Mouse (Mus musculus) forebrain, embryonic 16.5 days (tissue): ENCODE data around the gene Adal. TPM values are rescaled to one million over a fixed set of nuclear protein-coding genes. Genes with fewer than 3 reads are reported as not detected.

Source experiments
- ATAC-seq: fragments of 200-750 bp; cut with Nextera tagmentation; 2 replicates; pipeline ENCODE4 v1.8.0; 2017; ENCODE audit warnings: mild to moderate bottlenecking, moderate library complexity
- H3K27ac ChIP-seq: fragments of 300-500 bp; sonication (generic); 2 replicates; pipeline ENCODE4 v1.5.1; 2014; ENCODE audit warnings: low read length, control low read depth
- H3K27me3 ChIP-seq: fragments of 300-500 bp; sonication (generic); replicated peaks from 2 replicates; pipeline ENCODE4 v1.6.1; 2014; ENCODE audit warnings: low read length; ENCODE audit not compliant: control insufficient read depth, insufficient read depth
- H3K36me3 ChIP-seq: fragments of 300-500 bp; sonication (generic); 2 replicates; pipeline ENCODE4 v1.6.1; 2014; ENCODE audit not compliant: control insufficient read depth, insufficient read depth
- H3K4me1 ChIP-seq: fragments of 300-500 bp; sonication (generic); replicated peaks from 2 replicates; pipeline ENCODE4 v1.6.1; 2014; ENCODE audit warnings: low read length; ENCODE audit not compliant: control insufficient read depth, insufficient read depth
- H3K4me2 ChIP-seq: fragments of 300-500 bp; sonication (generic); 2 replicates; pipeline ENCODE4 v1.6.1; 2014; ENCODE audit warnings: mild to moderate bottlenecking, low read length, control low read depth
- H3K4me3 ChIP-seq: fragments of 300-500 bp; sonication (generic); replicated peaks from 2 replicates; pipeline ENCODE4 v1.5.1; 2014; ENCODE audit warnings: mild to moderate bottlenecking, low read length, control low read depth
- H3K9ac ChIP-seq: fragments of 300-500 bp; sonication (generic); replicated peaks from 2 replicates; pipeline ENCODE4 v1.6.1; 2014; ENCODE audit warnings: low read depth, low read length, control low read depth
- H3K9me3 ChIP-seq: fragments of 300-500 bp; sonication (generic); 2 replicates; pipeline ENCODE4 v1.6.1; 2016; ENCODE audit warnings: low read length; ENCODE audit not compliant: control insufficient read depth
- WGBS: fragments of 180-500 bp; shearing (Covaris S2); extraction: QIAGEN DNeasy Blood & Tissue Kit; methylation state at CpG from one replicate; pipeline ENCODE4 v1.1.7; 2014; 5-methylcytosine and 5-hydroxymethylcytosine counted together
- polyA plus RNA-seq: library from polyadenylated mRNA; unstranded; fragments of >200 nt; fragmentation: Nextera tagmentation; extraction: Ambion mirVana; gene quantifications from 2 replicates; pipeline ENCODE4 v1.2.1, GENCODE M21; 2015

Gene Adal
- polyA plus RNA-seq, 1 experiment from 2014 or later, result 37.1 TPM

DNA sequence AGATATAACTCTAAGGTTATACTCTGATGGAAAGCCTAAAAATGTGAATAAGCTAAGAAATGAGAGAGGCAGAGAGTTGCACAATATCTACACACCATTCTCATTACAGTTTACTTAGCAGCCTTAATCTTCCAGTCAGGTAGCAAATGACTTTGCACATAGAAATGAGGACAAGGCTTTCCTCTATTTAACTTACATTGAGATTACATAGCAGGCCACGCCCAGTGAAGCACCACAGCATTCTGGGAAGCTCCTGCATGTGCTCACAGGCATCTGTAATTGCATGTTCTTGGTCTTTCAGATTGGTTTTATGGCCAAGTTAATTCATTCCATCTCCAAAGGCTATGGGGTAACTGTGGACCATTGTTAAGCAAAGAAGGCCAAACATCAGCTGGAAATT is 7.4 kb upstream of the Adal start:
- H3K9ac ChIP-seq, result no peak overlapping the region
- H3K4me2 ChIP-seq, result no peak overlapping the region
- no peaks in the 10 kb centered on the region for H3K36me3 ChIP-seq
- H3K4me1 ChIP-seq, result peaks cover 4% of the 10 kb centered on the region
- no peaks in the 10 kb centered on the region for H3K27me3 ChIP-seq
- ATAC-seq, result no peak
- WGBS, result 66% methylated on average over 1 of the region's 1 CpGs
- no peaks in the 10 kb centered on the region for H3K9me3 ChIP-seq
- no peak overlapping the region for H3K27ac ChIP-seq
- no peak overlapping the region for H3K4me3 ChIP-seq

DNA sequence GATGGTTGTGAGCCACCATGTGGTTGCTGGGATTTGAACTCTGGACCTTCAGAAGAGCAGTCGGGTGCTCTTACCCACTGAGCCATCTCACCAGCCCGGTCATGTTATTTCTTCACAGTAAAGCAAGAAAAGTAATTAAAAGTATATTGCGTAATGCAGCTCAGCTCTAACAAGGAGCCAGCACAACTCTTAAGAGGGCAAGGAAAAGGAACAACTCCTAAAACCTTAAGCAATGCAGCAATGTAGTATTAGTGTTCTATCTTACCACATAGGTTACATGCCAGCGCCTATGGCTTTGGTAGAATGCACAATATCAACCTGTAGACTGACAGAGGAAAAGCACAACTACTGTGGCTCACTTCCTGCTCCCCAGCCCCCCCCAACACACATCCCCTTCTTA is 2.9 kb upstream of the Adal start:
- Histone ChIP-seq H3K4me1 (peaks cover 29% of the 10 kb centered on the region), H3K9me3 (no peaks in the 10 kb centered on the region), H3K36me3 (peaks cover 3% of the 10 kb centered on the region; the same call in 1 of the 2 replicates), H3K27ac (no peak overlapping the region), H3K4me2 (no peak overlapping the region), H3K4me3 (no peak overlapping the region), H3K9ac (no peak overlapping the region), H3K27me3 (no peaks in the 10 kb centered on the region)
- 96% methylated on average over 4 of the region's 4 CpGs for WGBS
- no peak for ATAC-seq

DNA sequence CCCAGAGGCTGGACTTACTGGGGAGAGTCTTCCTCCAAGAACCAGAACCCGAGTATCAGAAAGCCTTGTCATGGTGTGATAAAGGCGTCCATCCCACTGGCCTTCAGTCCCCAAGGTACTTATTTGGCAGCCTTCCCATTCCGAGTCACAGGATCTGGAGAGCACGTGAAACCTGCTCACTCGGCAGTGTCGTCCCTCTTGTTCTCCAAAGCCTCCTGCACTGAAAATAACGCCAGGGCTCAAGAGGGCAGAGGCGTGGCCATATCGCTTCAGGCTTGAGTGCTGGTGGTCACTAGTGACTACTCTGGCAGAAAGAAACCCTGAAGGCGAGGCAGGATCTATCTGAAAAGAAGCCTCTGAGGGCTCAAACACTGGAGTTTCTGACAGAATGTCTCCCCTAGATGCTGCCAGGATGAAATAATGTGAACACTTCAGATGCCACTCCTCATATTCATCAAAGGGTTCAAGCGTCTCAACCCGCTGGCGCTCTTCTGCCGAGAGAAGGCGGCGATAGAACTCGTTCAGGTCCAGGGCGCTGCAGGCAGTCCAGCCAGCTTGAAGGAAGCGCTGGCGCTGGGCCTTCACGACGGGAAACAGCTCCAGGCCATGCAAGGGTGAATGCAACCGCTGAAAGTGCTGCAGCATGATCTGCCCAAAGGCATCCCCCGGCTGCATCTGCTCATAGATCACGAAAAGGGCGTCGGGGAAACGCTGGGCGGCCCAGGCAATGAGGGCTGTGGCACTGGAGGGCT is 786 bp upstream of the Adal start:
- H3K9ac ChIP-seq, result peak overlapping the region; percentile 90
- 54% methylated on average over 29 of the region's 29 CpGs for WGBS
- ATAC-seq, result no peak
- no peaks in the 10 kb centered on the region for H3K27me3 ChIP-seq
- H3K27ac ChIP-seq, result peak overlapping the region; percentile 99
- no peaks in the 10 kb centered on the region for H3K9me3 ChIP-seq
- H3K4me3 ChIP-seq, result peak overlapping the region; percentile 83
- peaks cover 29% of the 10 kb centered on the region for H3K4me1 ChIP-seq
- peak overlapping the region; percentile 73 for H3K4me2 ChIP-seq
- H3K36me3 ChIP-seq, result peaks cover 3% of the 10 kb centered on the region; the same call in 1 of the 2 replicates

DNA sequence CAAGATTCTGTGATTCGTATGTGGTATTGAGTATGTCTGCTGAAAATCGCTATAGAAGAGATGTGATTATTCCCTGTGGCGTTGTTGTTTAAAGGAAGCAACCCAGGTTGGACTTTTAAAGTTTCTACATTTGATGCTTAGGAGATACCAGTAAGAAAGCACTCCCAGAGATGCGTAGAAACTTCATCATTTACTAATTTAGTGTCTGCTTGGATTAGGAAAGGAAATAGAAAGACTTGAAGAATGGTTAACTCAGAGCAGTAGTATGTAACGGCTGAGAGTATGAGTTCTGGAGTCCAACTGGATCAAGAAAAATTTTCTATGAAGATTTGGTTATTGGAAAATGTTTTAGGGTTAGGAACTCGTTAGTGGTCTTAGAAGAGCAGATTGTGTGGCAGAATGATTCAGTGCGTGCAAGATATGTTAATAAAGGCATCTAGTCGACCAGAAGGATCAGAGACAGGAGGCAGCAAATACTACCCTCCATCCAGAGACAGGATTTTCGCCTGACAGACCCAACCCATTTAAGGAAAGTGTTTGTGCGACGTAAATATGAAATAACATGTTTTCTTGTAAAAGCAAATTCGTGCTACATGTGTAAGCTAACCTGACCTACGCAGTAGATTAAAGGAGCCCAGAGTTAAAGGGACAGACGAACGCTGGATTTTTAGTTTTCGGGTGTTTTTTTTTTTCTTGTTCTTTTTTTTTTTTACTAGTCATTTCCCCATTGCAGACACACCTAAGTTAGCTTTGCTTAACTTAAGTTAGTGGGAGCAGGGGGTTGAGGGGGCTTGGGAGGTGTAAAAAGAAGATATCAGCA is 1.2 kb downstream of the Adal start:
- no peak for ATAC-seq
- 62% methylated on average over 16 of the region's 16 CpGs for WGBS
- H3K9ac ChIP-seq, result peak overlapping the region; percentile 90

DNA sequence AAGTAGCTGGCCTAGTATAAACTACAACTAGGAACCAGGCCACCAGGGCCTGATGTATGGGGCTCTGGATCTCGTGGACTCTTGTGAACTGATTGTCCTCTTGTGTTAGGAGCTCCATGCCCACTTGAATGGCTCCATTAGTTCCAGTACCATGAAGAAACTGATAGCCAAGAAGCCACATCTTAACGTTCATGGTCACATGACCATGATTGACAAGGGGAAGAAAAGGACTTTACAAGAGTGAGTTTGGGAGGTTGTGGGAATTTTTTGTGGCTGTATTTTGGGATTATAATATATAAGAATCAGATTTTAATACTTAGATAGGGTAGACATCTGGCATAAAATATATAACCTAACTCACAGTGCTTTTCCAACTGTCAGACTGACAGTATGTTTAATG is 2.2 kb downstream of the Adal start:
- H3K27ac ChIP-seq, result no peak overlapping the region
- H3K4me3 ChIP-seq, result no peak overlapping the region
- H3K4me2 ChIP-seq, result no peak overlapping the region
- WGBS, result 53% methylated on average over 2 of the region's 2 CpGs
- peaks cover 28% of the 10 kb centered on the region for H3K4me1 ChIP-seq
- no peaks in the 10 kb centered on the region for H3K9me3 ChIP-seq
- no peaks in the 10 kb centered on the region for H3K27me3 ChIP-seq
- no peak overlapping the region for H3K9ac ChIP-seq
- H3K36me3 ChIP-seq, result peaks cover 7% of the 10 kb centered on the region
- ATAC-seq, result no peak

More for the DNA sequence above, 1.2 kb downstream of the Adal start:
- Histone ChIP-seq H3K36me3 (peaks cover 3% of the 10 kb centered on the region; the same call in 1 of the 2 replicates), H3K4me2 (peak overlapping the region; percentile 73), H3K27ac (peak overlapping the region; percentile 99), H3K27me3 (no peaks in the 10 kb centered on the region), H3K4me1 (peaks cover 29% of the 10 kb centered on the region), H3K4me3 (peak overlapping the region; percentile 83), H3K9me3 (no peaks in the 10 kb centered on the region)

DNA sequence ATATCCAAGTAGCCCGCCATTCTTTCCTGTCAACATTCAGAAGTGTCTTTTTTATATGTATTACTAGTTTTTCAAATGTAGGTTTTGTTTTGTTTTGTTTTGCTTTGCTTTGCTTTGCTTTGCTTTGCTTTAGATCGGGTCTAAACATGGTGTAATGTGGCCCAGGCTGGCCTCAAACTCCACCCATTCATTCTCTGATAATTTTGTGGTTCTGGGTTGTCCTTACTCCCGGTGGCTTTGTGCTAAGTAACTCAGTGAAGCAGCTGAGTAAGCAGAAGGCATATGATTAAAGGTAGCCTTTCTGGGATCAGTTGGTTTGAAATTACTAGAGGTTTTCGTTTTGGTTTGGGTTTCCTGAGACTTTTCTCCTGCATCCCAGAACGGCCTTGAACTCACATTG is 9.5 kb downstream of the Adal start:
- no peak overlapping the region for H3K4me3 ChIP-seq
- ATAC-seq, result no peak
- WGBS, result 87% methylated on average over 5 of the region's 5 CpGs
- no peaks in the 10 kb centered on the region for H3K4me1 ChIP-seq
- no peak overlapping the region for H3K27ac ChIP-seq
- no peaks in the 10 kb centered on the region for H3K27me3 ChIP-seq
- H3K9me3 ChIP-seq, result no peaks in the 10 kb centered on the region
- H3K4me2 ChIP-seq, result no peak overlapping the region
- H3K9ac ChIP-seq, result no peak overlapping the region
- H3K36me3 ChIP-seq, result peaks cover 13% of the 10 kb centered on the region

DNA sequence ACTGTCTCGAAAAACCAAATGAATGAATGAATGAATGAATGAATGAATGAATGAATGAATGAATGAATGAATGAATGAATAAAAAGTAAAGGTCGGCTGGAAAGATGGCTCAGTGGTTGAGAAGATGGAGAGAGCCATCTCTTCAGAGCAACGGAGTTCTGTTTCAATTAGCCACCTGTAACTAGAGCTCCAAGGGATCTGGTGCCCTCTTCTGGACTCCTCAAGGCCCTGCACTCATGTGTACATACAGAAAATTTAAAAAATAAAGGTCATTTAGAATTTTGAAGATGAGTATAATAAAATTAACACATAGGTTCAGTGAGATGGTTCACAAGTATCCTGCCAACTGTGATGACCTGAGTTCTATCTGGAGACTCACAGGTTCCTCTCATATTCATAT is 12.9 kb downstream of the Adal start:
- no peaks in the 10 kb centered on the region for H3K27me3 ChIP-seq
- H3K4me2 ChIP-seq, result no peak overlapping the region
- no peaks in the 10 kb centered on the region for H3K9me3 ChIP-seq
- H3K9ac ChIP-seq, result no peak overlapping the region
- ATAC-seq, result no peak
- peaks cover 16% of the 10 kb centered on the region for H3K36me3 ChIP-seq
- no peaks in the 10 kb centered on the region for H3K4me1 ChIP-seq
- no peak overlapping the region for H3K4me3 ChIP-seq
- WGBS, result 88% methylated on average over 3 of the region's 3 CpGs
- H3K27ac ChIP-seq, result no peak overlapping the region

DNA sequence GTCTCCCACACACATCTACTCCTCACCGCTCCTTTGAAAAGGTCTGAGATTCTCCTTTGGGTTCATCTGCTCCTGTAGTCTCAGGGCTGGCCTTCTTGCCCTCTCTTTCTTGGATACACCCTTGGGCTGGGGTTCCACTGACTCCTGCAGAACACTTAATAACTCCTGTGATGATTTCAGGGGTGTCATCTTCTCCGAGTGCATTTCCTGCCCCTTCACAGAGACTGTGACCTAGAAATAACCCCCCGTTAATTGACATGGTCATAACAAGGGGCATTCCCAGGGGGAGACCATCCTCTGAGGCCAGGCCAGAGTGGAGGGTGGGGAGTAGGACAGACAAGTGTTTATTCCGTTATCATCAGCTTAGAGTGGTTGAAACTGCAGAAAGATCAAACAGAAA is 28.9 kb downstream of the Adal start:
- H3K4me2 ChIP-seq, result peak overlapping the region; percentile 94
- H3K4me1 ChIP-seq, result peaks cover 19% of the 10 kb centered on the region
- peak overlapping the region; percentile 86 for H3K9ac ChIP-seq
- no peak overlapping the region for H3K27ac ChIP-seq
- H3K27me3 ChIP-seq, result no peaks in the 10 kb centered on the region
- H3K36me3 ChIP-seq, result peaks cover 6% of the 10 kb centered on the region; the same call in 1 of the 2 replicates
- H3K4me3 ChIP-seq, result peak overlapping the region; percentile 85
- WGBS, result 66% methylated on average over 4 of the region's 4 CpGs
- no peaks in the 10 kb centered on the region for H3K9me3 ChIP-seq
- ATAC-seq, result no peak

DNA sequence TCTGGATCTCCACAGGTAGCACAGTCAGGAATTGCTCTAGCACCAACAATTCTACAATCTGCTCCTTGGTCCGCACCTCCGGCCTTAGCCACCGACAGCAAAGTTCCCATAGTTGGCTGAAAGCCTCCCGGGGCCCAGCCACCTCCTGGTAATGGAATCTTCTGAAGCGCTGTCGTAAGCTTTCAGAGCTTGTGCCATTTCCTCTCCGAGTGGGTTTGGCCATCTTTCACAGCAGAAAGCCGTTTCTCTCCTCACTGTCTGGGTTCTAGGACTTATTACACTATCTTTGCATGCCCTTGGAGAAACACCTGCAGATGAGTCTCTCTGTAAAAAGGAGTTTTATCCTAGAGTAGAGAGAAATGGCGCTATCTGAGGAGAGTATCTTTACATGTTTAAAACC is 29.7 kb downstream of the Adal start:
- WGBS, result 4% methylated on average over 9 of the region's 9 CpGs
- no peak overlapping the region for H3K27ac ChIP-seq
- peak overlapping the region; percentile 94 for H3K4me2 ChIP-seq
- H3K9ac ChIP-seq, result peak overlapping the region; percentile 86
- H3K36me3 ChIP-seq, result peaks cover 6% of the 10 kb centered on the region; the same call in 1 of the 2 replicates
- H3K27me3 ChIP-seq, result no peaks in the 10 kb centered on the region
- H3K4me3 ChIP-seq, result peak overlapping the region; percentile 85
- ATAC-seq, result no peak
- H3K9me3 ChIP-seq, result no peaks in the 10 kb centered on the region
- H3K4me1 ChIP-seq, result peaks cover 19% of the 10 kb centered on the region
